Mouse (Mus musculus) hindbrain, embryonic 12.5 days (tissue): Measurements from ENCODE around the gene Hsph1. TPM values are rescaled to one million over a fixed set of nuclear protein-coding genes. Genes with fewer than 3 reads are reported as not detected.

Experiments
- ATAC-seq: fragments of 200-750 bp; cut with Nextera tagmentation; 2 replicates; pipeline ENCODE4 v1.8.0; 2017; ENCODE audit warnings: moderate TSS enrichment; ENCODE audit not compliant: low FRiP score
- H3K27ac ChIP-seq: fragments of 300-500 bp; sonication (generic); 2 replicates; pipeline ENCODE4 v1.5.1; 2016; ENCODE audit warnings: mild to moderate bottlenecking
- H3K27me3 ChIP-seq: fragments of 300-500 bp; sonication (generic); 2 replicates; pipeline ENCODE4 v1.6.1; 2016; ENCODE audit warnings: mild to moderate bottlenecking
- H3K36me3 ChIP-seq: fragments of 300-500 bp; sonication (generic); 2 replicates; pipeline ENCODE4 v1.6.1; 2016; ENCODE audit warnings: mild to moderate bottlenecking
- H3K4me1 ChIP-seq: fragments of 300-500 bp; sonication (generic); 2 replicates; pipeline ENCODE4 v1.6.1; 2016
- H3K4me2 ChIP-seq: fragments of 300-500 bp; sonication (generic); replicated peaks from 2 replicates; pipeline ENCODE4 v1.6.1; 2016; ENCODE audit warnings: mild to moderate bottlenecking
- H3K4me3 ChIP-seq: fragments of 300-500 bp; sonication (generic); 2 replicates; pipeline ENCODE4 v1.5.1; 2016; ENCODE audit warnings: mild to moderate bottlenecking
- H3K9ac ChIP-seq: fragments of 300-500 bp; sonication (generic); 2 replicates; pipeline ENCODE4 v1.6.1; 2016; ENCODE audit warnings: mild to moderate bottlenecking, moderate library complexity
- H3K9me3 ChIP-seq: fragments of 300-500 bp; sonication (generic); replicated peaks from 2 replicates; pipeline ENCODE4 v1.6.1; 2016; ENCODE audit warnings: mild to moderate bottlenecking
- WGBS: fragments of 180-500 bp; shearing (Covaris S2); methylation state at CpG from one replicate; pipeline ENCODE4 v1.1.7; 2016; 5-methylcytosine and 5-hydroxymethylcytosine counted together
- polyA plus RNA-seq: library from polyadenylated mRNA; unstranded; fragments of >200 nt; fragmentation: Nextera tagmentation; extraction: Ambion mirVana; gene quantifications from 2 replicates; pipeline ENCODE4 v1.2.1, GENCODE M21; 2016

The Hsph1 gene
- polyA plus RNA-seq, 1 experiment from 2014 or later = 95.3 TPM

- Histone ChIP-seq H3K4me1 (peaks cover 4% of the 10 kb centered on the region; the same call in 1 of the 2 replicates), H3K9me3 (no peaks in the 10 kb centered on the region), H3K4me3 (no peak overlapping the region), H3K27ac (no peak overlapping the region), H3K9ac (no peak overlapping the region), H3K4me2 (no peak overlapping the region), H3K36me3 (no peaks in the 10 kb centered on the region), H3K27me3 (no peaks in the 10 kb centered on the region)
- no peak for ATAC-seq
- 25% methylated on average over 8 of the region's 8 CpGs for WGBS
Measured at GRCm38 (mm10) chr5:149583507-149583906, 52.7 kb downstream of the Hsph1 start.

DNA sequence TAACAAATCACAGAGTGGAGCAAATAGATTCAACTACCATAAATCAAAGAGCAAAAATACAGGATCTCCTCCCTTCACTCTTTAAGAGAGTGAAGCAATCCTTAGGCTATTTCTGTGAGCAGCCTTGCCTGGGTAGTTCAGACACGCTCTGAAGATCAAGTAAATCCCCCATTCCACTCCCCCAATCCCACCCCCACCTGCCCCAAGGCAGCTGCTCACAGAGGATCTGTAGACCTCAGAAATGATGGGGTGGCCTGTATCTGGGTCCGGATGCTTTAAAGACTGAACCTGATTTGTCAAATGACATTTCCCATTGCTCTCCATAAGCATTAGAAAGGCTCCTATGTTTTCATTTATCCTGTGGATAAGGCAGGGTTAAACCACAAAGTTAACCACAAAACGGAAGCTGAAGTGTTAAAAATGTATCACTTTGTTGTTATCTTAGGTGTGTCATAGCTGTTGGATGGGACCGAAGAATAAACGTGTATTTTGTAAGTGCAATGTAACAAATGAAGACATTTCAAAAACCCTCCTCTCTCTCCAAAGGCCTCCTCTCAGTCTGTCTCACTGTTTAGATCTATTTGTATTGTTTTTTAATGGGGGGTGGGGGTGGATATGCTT is 53.4 kb downstream of the Hsph1 start:
- Histone ChIP-seq H3K4me2 (no peak overlapping the region), H3K27ac (no peak overlapping the region), H3K4me1 (peaks cover 6% of the 10 kb centered on the region), H3K9ac (no peak overlapping the region), H3K9me3 (no peaks in the 10 kb centered on the region), H3K27me3 (no peaks in the 10 kb centered on the region), H3K36me3 (no peaks in the 10 kb centered on the region), H3K4me3 (no peak overlapping the region)
- WGBS = 70% methylated on average over 5 of the region's 5 CpGs
- no peak for ATAC-seq

- Histone ChIP-seq H3K36me3 (no peaks in the 10 kb centered on the region), H3K4me3 (no peak overlapping the region), H3K27me3 (no peaks in the 10 kb centered on the region), H3K27ac (0 out of 2 replicates have a peak overlapping the region, but pooled peaks have one; percentile 35), H3K9ac (no peak overlapping the region), H3K9me3 (no peaks in the 10 kb centered on the region), H3K4me1 (peaks cover 14% of the 10 kb centered on the region), H3K4me2 (no peak overlapping the region)
- no peak for ATAC-seq
- 30% methylated on average over 10 of the region's 10 CpGs for WGBS
Measured at GRCm38 (mm10) chr5:149577449-149577848, 58.7 kb downstream of the Hsph1 start.

DNA sequence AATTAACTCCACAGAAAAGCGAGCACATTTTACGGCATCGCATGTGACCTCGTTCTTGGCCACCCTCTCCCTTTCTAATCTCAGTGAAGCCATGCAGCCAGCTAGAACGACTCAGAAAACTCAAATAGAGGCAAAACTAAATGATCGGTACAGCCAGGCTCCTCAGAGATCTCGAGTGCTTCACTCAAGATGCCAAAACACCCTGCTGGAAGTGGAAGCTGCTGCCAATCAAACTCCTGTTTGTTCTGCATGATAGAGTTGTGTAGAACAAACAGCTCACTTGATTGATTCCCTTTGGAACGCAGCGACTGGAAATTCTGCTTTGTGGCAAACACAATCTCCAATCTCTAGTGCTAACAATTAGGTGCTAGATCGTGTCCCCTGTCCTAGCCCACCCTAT is 59.2 kb downstream of the Hsph1 start:
- Histone ChIP-seq H3K4me2 (no peak overlapping the region), H3K27ac (no peak overlapping the region), H3K36me3 (no peaks in the 10 kb centered on the region), H3K4me1 (peaks cover 14% of the 10 kb centered on the region), H3K27me3 (no peaks in the 10 kb centered on the region), H3K9me3 (no peaks in the 10 kb centered on the region), H3K9ac (no peak overlapping the region), H3K4me3 (no peak overlapping the region)
- 52% methylated on average over 10 of the region's 10 CpGs for WGBS
- 0 out of 2 replicates have a peak, but pooled peaks have one; percentile 38 for ATAC-seq

GRCm38 (mm10) chr5:149568993-149569392 is 67.2 kb downstream of the Hsph1 start:
- Histone ChIP-seq H3K27ac (no peak overlapping the region), H3K4me1 (peaks cover 17% of the 10 kb centered on the region), H3K9me3 (no peaks in the 10 kb centered on the region), H3K4me2 (no peak overlapping the region), H3K9ac (no peak overlapping the region), H3K27me3 (no peaks in the 10 kb centered on the region), H3K4me3 (no peak overlapping the region), H3K36me3 (no peaks in the 10 kb centered on the region)
- ATAC-seq = no peak
- WGBS = 79% methylated on average over 13 of the region's 13 CpGs

- Histone ChIP-seq H3K27ac (no peak overlapping the region), H3K36me3 (no peaks in the 10 kb centered on the region), H3K9ac (no peak overlapping the region), H3K27me3 (no peaks in the 10 kb centered on the region), H3K4me2 (no peak overlapping the region), H3K4me3 (no peak overlapping the region), H3K4me1 (peaks cover 17% of the 10 kb centered on the region), H3K9me3 (no peaks in the 10 kb centered on the region)
- ATAC-seq = no peak
- 83% methylated on average over 5 of the region's 5 CpGs for WGBS
Measured at GRCm38 (mm10) chr5:149566957-149567356, 69.2 kb downstream of the Hsph1 start.

DNA sequence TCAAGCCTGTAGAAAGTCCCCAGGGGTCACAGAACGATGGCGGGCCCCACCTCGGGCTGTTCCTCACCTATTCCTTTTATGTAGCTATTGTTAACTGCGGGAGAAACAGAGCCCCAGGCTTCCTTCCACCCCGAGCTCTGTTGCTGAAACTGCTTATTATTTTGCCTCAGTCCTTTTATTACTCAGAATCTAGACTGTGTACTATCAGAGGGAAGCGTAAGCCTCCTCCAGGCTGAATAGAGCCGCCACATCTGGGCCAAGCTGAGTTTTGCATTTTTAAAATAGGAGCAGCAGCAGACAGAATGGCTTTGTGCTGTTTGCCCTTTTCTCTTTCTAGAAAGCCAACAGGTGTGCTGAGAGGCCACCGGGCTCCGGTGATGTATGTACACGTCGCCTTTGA is 70.2 kb downstream of the Hsph1 start:
- H3K4me1 ChIP-seq = peaks cover 25% of the 10 kb centered on the region
- H3K4me2 ChIP-seq = no peak overlapping the region
- ATAC-seq = no peak
- WGBS = 49% methylated on average over 11 of the region's 11 CpGs
- H3K27me3 ChIP-seq = no peaks in the 10 kb centered on the region
- no peak overlapping the region for H3K4me3 ChIP-seq
- no peaks in the 10 kb centered on the region for H3K36me3 ChIP-seq
- H3K9me3 ChIP-seq = no peaks in the 10 kb centered on the region
- H3K27ac ChIP-seq = no peak overlapping the region
- no peak overlapping the region for H3K9ac ChIP-seq

Other genes with a start within 250 kb of the Hsph1 start
- 1.0 and 1.1 TPM in 2 replicates for gene Medag, start 224.6 kb downstream of the Hsph1 start, polyA plus RNA-seq
- 1.1 and 1.2 TPM in 2 replicates for gene Tex26, start 196.7 kb downstream of the Hsph1 start, polyA plus RNA-seq
- not detected in 2 replicates for gene Wdr95, start 107.7 kb downstream of the Hsph1 start, polyA plus RNA-seq
- 14.8 and 16.3 TPM in 2 replicates for gene B3glct, start 41.9 kb upstream of the Hsph1 start, polyA plus RNA-seq